9 mouse cellular contexts compared by ENCODE assay signal in the genomic region with DNA sequence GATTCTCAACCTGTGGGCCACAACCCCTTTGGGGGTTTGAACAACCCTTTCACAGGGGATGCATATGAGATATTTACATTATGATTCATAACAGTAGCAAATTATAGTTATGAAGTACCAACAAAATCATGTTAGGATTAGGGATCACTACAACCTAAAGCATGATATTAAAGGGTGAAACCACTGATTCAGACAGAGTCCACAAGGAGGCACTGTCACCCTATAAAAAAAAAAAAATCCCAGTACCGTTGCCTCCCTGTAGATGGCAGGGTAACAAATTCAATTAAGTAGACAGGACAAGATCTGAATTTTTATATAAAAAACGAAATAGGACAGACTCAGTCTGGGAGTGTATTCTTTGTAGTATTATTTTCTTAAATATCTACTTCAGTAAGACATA. TPM values are rescaled to one million over a fixed set of nuclear protein-coding genes. Genes with fewer than 3 reads are reported as not detected.
DNase-seq lines count a peak whose midpoint lies in the region; ATAC-seq and TF ChIP-seq lines count a peak whose summit lies in the region.
"Had no signal": no experiment of that assay in that cellular context is flagged by ENCODE, and none has a peak within 500 bp of the region (broad histone marks: within the 10 kb centered on the region; RNA-seq: fewer than 3 reads in every experiment).

No protein-coding gene starts in this region.

- H3K9ac ChIP-seq in hindbrain, embryonic 13.5 days, result no peak overlapping the region
- H3K9ac ChIP-seq in liver, postnatal 0 days (replicated peaks), result no peak overlapping the region
- H3K9ac ChIP-seq: embryonic facial prominence, embryonic 12.5 days had no signal

- H3K4me3 ChIP-seq in layer of hippocampus, adult 2 months, result no peak overlapping the region
- no peak overlapping the region for H3K4me3 ChIP-seq in G1E (ENCODE audit: low read depth, low read length)
- no peak overlapping the region for H3K4me3 ChIP-seq in cortical plate, adult 2 months (ENCODE audit: insufficient read depth, low read length)
- no peak overlapping the region for H3K4me3 ChIP-seq in hindbrain, embryonic 13.5 days
- no peak overlapping the region for H3K4me3 ChIP-seq in liver, postnatal 0 days (ENCODE audit: low read depth, low read length)
- H3K4me3 ChIP-seq: embryonic facial prominence, embryonic 12.5 days had no signal

- no peaks in the 10 kb centered on the region for H3K27me3 ChIP-seq in G1E (ENCODE audit: insufficient read depth, low read length)
- no peaks in the 10 kb centered on the region for H3K27me3 ChIP-seq in hindbrain, embryonic 13.5 days
- H3K27me3 ChIP-seq in liver, postnatal 0 days (ENCODE audit: insufficient read depth, low read length), result no peaks in the 10 kb centered on the region
- H3K27me3 ChIP-seq: embryonic facial prominence, embryonic 12.5 days had no signal

- TF ChIP-seq POLR2A in cortical plate, adult 2 months (IDR thresholded peaks at IDR 0.05; ENCODE audit: extremely low read depth, insufficient read depth, low read length), result no peak

- intact Hi-C loops in left cerebral cortex, postnatal 4 days (cut with DNase I), result loop anchor here (5.0 to 10.0 kb wide), 3 partner anchors 280 to 927 kb away; partner anchors contain the start of gene Ccdc71l

- no peaks in the 10 kb centered on the region for H3K9me3 ChIP-seq in G1E (replicated peaks)
- no peaks in the 10 kb centered on the region for H3K9me3 ChIP-seq in hindbrain, embryonic 13.5 days
- H3K9me3 ChIP-seq in liver, postnatal 0 days (ENCODE audit: low read length), result no peaks in the 10 kb centered on the region
- H3K9me3 ChIP-seq: embryonic facial prominence, embryonic 12.5 days had no signal

- peak; percentile 65 for ATAC-seq in G1E (ENCODE audit: extremely low read depth, insufficient number of reproducible peaks, low FRiP score, poor library complexity, severe bottlenecking)
- peak; percentile 47 for ATAC-seq in hindbrain, embryonic 13.5 days (ENCODE audit: low FRiP score)
- peak; percentile 51 for ATAC-seq in liver, postnatal 0 days

- peaks cover 22% of the 10 kb centered on the region for H3K4me1 ChIP-seq in G1E (ENCODE audit: insufficient read depth, low read depth, low read length)
- H3K4me1 ChIP-seq in cortical plate, adult 2 months (ENCODE audit: control insufficient read depth, insufficient read depth, low read length), result no peaks in the 10 kb centered on the region; the same call in 1 of the 2 replicates
- H3K4me1 ChIP-seq in hindbrain, embryonic 13.5 days (replicated peaks), result no peaks in the 10 kb centered on the region
- H3K4me1 ChIP-seq in liver, postnatal 0 days (ENCODE audit: insufficient read depth), result peaks cover 11% of the 10 kb centered on the region
- H3K4me1 ChIP-seq: embryonic facial prominence, embryonic 12.5 days had no signal

- peak; percentile 79; the same call in 1 of the 2 replicates for TF ChIP-seq EP300 in liver, postnatal 0 days (IDR thresholded peaks at IDR 0.05; ENCODE audit: low read depth)

- 4% methylated on average over 2 of the region's 2 CpGs for WGBS in hindbrain, embryonic 13.5 days
- WGBS in liver, postnatal 0 days (ENCODE audit: insufficient replicate concordance), result 3% methylated on average over 2 of the region's 2 CpGs

- DNase-seq in layer of hippocampus, adult 2 months (ENCODE audit: low spot score in 2 of 2), result peak; percentile 54 to 67
- no peak for DNase-seq in layer of hippocampus, adult 9-10 months (ENCODE audit: low spot score)
- peak; percentile 25 for DNase-seq in G1E (ENCODE audit: low spot score)
- peak; percentile 55 for DNase-seq in liver, postnatal 0 days
- peak; percentile 86 for DNase-seq in retina, embryonic 14.5 days (ENCODE audit: low spot score)
- DNase-seq in left cerebral cortex, postnatal 4 days, result no peak

- peak; percentile 99 for TF ChIP-seq CTCF in layer of hippocampus, adult 2 months (conservative IDR thresholded peaks at IDR 0.05)
- TF ChIP-seq CTCF in G1E (IDR thresholded peaks at IDR 0.05; ENCODE audit: low read depth, low read length), result peak; percentile 59
- peak; percentile 48; the same call in 1 of the 2 replicates for TF ChIP-seq CTCF in cortical plate, adult 2 months (IDR thresholded peaks at IDR 0.05; ENCODE audit: extremely low read depth, insufficient read depth, low read length)
- peak; percentile 99 for TF ChIP-seq CTCF in liver, postnatal 0 days (IDR thresholded peaks at IDR 0.05; ENCODE audit: low read depth)

- no peak overlapping the region for H3K4me2 ChIP-seq in hindbrain, embryonic 13.5 days
- no peak overlapping the region for H3K4me2 ChIP-seq in liver, postnatal 0 days (ENCODE audit: low read depth, low read length)
- H3K4me2 ChIP-seq: embryonic facial prominence, embryonic 12.5 days had no signal

- H3K27ac ChIP-seq in layer of hippocampus, adult 2 months, result no peak overlapping the region
- no peak overlapping the region for H3K27ac ChIP-seq in cortical plate, adult 2 months (ENCODE audit: insufficient read depth, low read length)
- no peak overlapping the region for H3K27ac ChIP-seq in hindbrain, embryonic 13.5 days
- peak overlapping the region; percentile 81; the same call in 1 of the 2 replicates for H3K27ac ChIP-seq in liver, postnatal 0 days (ENCODE audit: low read depth)
- H3K27ac ChIP-seq: embryonic facial prominence, embryonic 12.5 days had no signal

- H3K36me3 ChIP-seq in G1E (replicated peaks), result peaks cover 80% of the 10 kb centered on the region
- peaks cover 27% of the 10 kb centered on the region for H3K36me3 ChIP-seq in hindbrain, embryonic 13.5 days
- H3K36me3 ChIP-seq in liver, postnatal 0 days (replicated peaks; ENCODE audit: insufficient read depth, low read length), result peaks cover 14% of the 10 kb centered on the region
- H3K36me3 ChIP-seq: embryonic facial prominence, embryonic 12.5 days had no signal

RNA-seq across cellular contexts. Expression of gene Hbp1, which starts 17.2 kb away (rescaled TPM):
- 10 to 100 TPM; 26.4 to 28.8 TPM for total RNA-seq in layer of hippocampus, adult 2 months (2021)
- 152 and 153 TPM in 2 replicates for total RNA-seq in G1E (2014; fragmentation: Nextera tagmentation)
- 120 and 121 TPM in 2 replicates for total RNA-seq in G1E (2017)
- polyA plus RNA-seq in G1E (2012), result 2.1 and 2.5 TPM in 2 replicates
- polyA plus RNA-seq in cortical plate, adult 2 months (2012; rRNA removed), result 32.4 and 37.2 TPM in 2 replicates
- polyA plus RNA-seq in hindbrain, embryonic 13.5 days (2015; fragmentation: Nextera tagmentation; extraction: Ambion mirVana), result 66.7 and 68.0 TPM in 2 replicates
- 47.3 and 50.1 TPM in 2 replicates for polyA plus RNA-seq in liver, postnatal 0 days (2015; fragmentation: Nextera tagmentation; extraction: Ambion mirVana)
- 10 to 100 TPM; 20.5 to 21.6 TPM for total RNA-seq in left cerebral cortex, postnatal 4 days (2021)

Comparison
In these comparisons a context has a peak if more than half of its experiments do, and no peak if none do; other contexts are left out.
1. DNase-seq: peak in layer of hippocampus, adult 2 months (2 of 2), G1E (single experiment), liver, postnatal 0 days (single experiment) and retina, embryonic 14.5 days (single experiment); none in layer of hippocampus, adult 9-10 months (single experiment) and left cerebral cortex, postnatal 4 days (single experiment).
2. CTCF ChIP-seq: peak in every context shown above with its lines; median percentile 99 in layer of hippocampus, adult 2 months; 99 in liver, postnatal 0 days; 59 in G1E; 48 in cortical plate, adult 2 months.
3. Peak in every context shown above with its lines, with median percentiles within 50 percentile points of each other: ATAC-seq.